Comparison of ENCODE assay signal across 13 mouse cellular contexts in the genomic region with DNA sequence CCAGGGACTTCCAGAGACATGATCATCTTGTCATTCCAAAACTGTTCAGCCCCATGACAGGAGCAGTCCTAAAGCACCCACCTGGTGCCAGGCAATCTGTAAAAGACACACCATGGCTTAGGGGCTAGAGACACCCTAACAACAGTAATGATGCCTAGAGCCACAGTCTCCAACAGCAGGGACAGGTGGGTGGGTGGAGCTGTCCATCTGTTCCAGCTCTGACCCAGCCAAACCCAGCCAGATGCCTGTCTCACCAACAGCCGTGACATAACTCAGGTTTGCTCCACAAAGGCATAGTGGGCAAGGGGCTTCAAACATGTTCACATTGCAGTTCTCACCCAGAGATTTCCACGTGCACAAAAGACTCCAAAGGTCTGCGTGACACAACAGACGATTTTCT. TPM values are rescaled to one million over a fixed set of nuclear protein-coding genes. Genes with fewer than 3 reads are reported as not detected.
DNase-seq lines count a peak whose midpoint lies in the region; ATAC-seq and TF ChIP-seq lines count a peak whose summit lies in the region.
"Had no signal": no experiment of that assay in that cellular context is flagged by ENCODE, and none has a peak within 500 bp of the region (broad histone marks: within the 10 kb centered on the region; RNA-seq: fewer than 3 reads in every experiment).

No protein-coding gene starts in this region.

- H3K9me3 ChIP-seq in embryonic facial prominence, embryonic 14.5 days (ENCODE audit: control insufficient read depth, low read length), result no peaks in the 10 kb centered on the region
- H3K9me3 ChIP-seq in embryonic facial prominence, embryonic 10.5 days, result no peaks in the 10 kb centered on the region
- no peaks in the 10 kb centered on the region for H3K9me3 ChIP-seq in midbrain, postnatal 0 days (ENCODE audit: low read length)
- H3K9me3 ChIP-seq in midbrain, embryonic 16.5 days (replicated peaks; ENCODE audit: control insufficient read depth, low read length, poor library complexity, severe bottlenecking), result no peaks in the 10 kb centered on the region
- H3K9me3 ChIP-seq: liver, embryonic 12.5 days had no signal

- WGBS in embryonic facial prominence, embryonic 14.5 days, result 77% methylated on average over 4 of the region's 4 CpGs
- WGBS in embryonic facial prominence, embryonic 10.5 days, result 85% methylated on average over 4 of the region's 4 CpGs
- WGBS in midbrain, postnatal 0 days, result 69% methylated on average over 4 of the region's 4 CpGs
- WGBS in midbrain, embryonic 16.5 days, result 58% methylated on average over 4 of the region's 4 CpGs

- H3ac ChIP-seq in myocyte (ENCODE audit: control insufficient read depth, insufficient read length), result no peak overlapping the region

- H3K27ac ChIP-seq in embryonic facial prominence, embryonic 14.5 days (replicated peaks; ENCODE audit: low read depth, low read length), result no peak overlapping the region
- H3K27ac ChIP-seq in embryonic facial prominence, embryonic 10.5 days (replicated peaks), result no peak overlapping the region
- no peak overlapping the region for H3K27ac ChIP-seq in midbrain, postnatal 0 days (ENCODE audit: low read depth, low read length)
- no peak overlapping the region for H3K27ac ChIP-seq in midbrain, embryonic 16.5 days (ENCODE audit: low read length)
- H3K27ac ChIP-seq: liver, embryonic 12.5 days had no signal

- TF ChIP-seq POLR2A in myocyte (IDR thresholded peaks at IDR 0.05; ENCODE audit: insufficient read length, low read depth), result no peak

- H3K27me3 ChIP-seq in embryonic facial prominence, embryonic 14.5 days (replicated peaks; ENCODE audit: control insufficient read depth, insufficient read depth, low read length), result no peaks in the 10 kb centered on the region
- 0 out of 2 replicates have a peak, but pooled peaks cover 4% of the 10 kb centered on the region for H3K27me3 ChIP-seq in embryonic facial prominence, embryonic 10.5 days (replicated peaks; ENCODE audit: low read depth, poor library complexity, severe bottlenecking)
- no peaks in the 10 kb centered on the region for H3K27me3 ChIP-seq in midbrain, postnatal 0 days (ENCODE audit: insufficient read depth, low read length)
- H3K27me3 ChIP-seq in midbrain, embryonic 16.5 days (ENCODE audit: control insufficient read depth, insufficient read depth, low read depth, low read length), result no peaks in the 10 kb centered on the region
- no peaks in the 10 kb centered on the region for H3K27me3 ChIP-seq in myocyte (ENCODE audit: control insufficient read depth, insufficient read depth, insufficient read length)
- H3K27me3 ChIP-seq: liver, embryonic 12.5 days had no signal

- H3K4me3 ChIP-seq in embryonic facial prominence, embryonic 14.5 days (ENCODE audit: low read depth, low read length), result no peak overlapping the region
- no peak overlapping the region for H3K4me3 ChIP-seq in embryonic facial prominence, embryonic 10.5 days
- H3K4me3 ChIP-seq in midbrain, postnatal 0 days (ENCODE audit: low read depth, low read length), result no peak overlapping the region
- H3K4me3 ChIP-seq in midbrain, embryonic 16.5 days (ENCODE audit: low read depth, low read length), result no peak overlapping the region
- no peak overlapping the region for H3K4me3 ChIP-seq in myocyte
- H3K4me3 ChIP-seq: liver, embryonic 12.5 days had no signal

- peak; percentile 43 for DNase-seq in embryonic facial prominence, embryonic 14.5 days (ENCODE audit: low spot score)
- no peak for DNase-seq in embryonic facial prominence, embryonic 10.5 days (ENCODE audit: low spot score)
- DNase-seq in midbrain, postnatal 0 days (ENCODE audit: low spot score), result peak; percentile 66
- peak; percentile 69 to 74 for DNase-seq in cerebellum, postnatal 36 days
- no peak for DNase-seq in spleen, adult 18-20 months
- DNase-seq in right cerebral cortex, postnatal 25 days, result no peak
- DNase-seq: adrenal gland, adult 8-10 months; heart, postnatal 4 days; kidney, adult 9 months had no signal

- ATAC-seq in embryonic facial prominence, embryonic 14.5 days (ENCODE audit: low read depth), result peak; percentile 31; the same call in 1 of the 2 replicates
- ATAC-seq in midbrain, postnatal 0 days (ENCODE audit: low FRiP score), result no peak
- ATAC-seq in midbrain, embryonic 16.5 days, result no peak
- ATAC-seq: liver, embryonic 12.5 days; lung, postnatal 0 days had no signal

- H3K4me2 ChIP-seq in embryonic facial prominence, embryonic 14.5 days (ENCODE audit: low read depth, low read length), result no peak overlapping the region
- no peak overlapping the region for H3K4me2 ChIP-seq in midbrain, postnatal 0 days (ENCODE audit: low read depth, low read length, poor library complexity, severe bottlenecking)
- H3K4me2 ChIP-seq in midbrain, embryonic 16.5 days (ENCODE audit: low read length), result no peak overlapping the region
- H3K4me2 ChIP-seq in myocyte (ENCODE audit: low read depth), result no peak overlapping the region
- H3K4me2 ChIP-seq: liver, embryonic 12.5 days had no signal

- H3K36me3 ChIP-seq in embryonic facial prominence, embryonic 14.5 days (ENCODE audit: control insufficient read depth, insufficient read depth, low read length), result no peaks in the 10 kb centered on the region; the same call in 1 of the 2 replicates
- H3K36me3 ChIP-seq in embryonic facial prominence, embryonic 10.5 days (replicated peaks), result no peaks in the 10 kb centered on the region
- no peaks in the 10 kb centered on the region for H3K36me3 ChIP-seq in midbrain, postnatal 0 days (ENCODE audit: insufficient read depth, low read length)
- no peaks in the 10 kb centered on the region for H3K36me3 ChIP-seq in midbrain, embryonic 16.5 days (ENCODE audit: control insufficient read depth, insufficient read depth, low read length)
- H3K36me3 ChIP-seq in myocyte (ENCODE audit: control insufficient read depth, insufficient read depth), result peaks cover 7% of the 10 kb centered on the region
- H3K36me3 ChIP-seq: liver, embryonic 12.5 days had no signal

- H3K4me1 ChIP-seq in embryonic facial prominence, embryonic 14.5 days (ENCODE audit: control insufficient read depth, insufficient read depth, low read length), result peaks cover 12% of the 10 kb centered on the region
- peaks cover 40% of the 10 kb centered on the region for H3K4me1 ChIP-seq in embryonic facial prominence, embryonic 10.5 days
- H3K4me1 ChIP-seq in midbrain, postnatal 0 days (ENCODE audit: insufficient read depth, low read length), result peaks cover 8% of the 10 kb centered on the region; the same call in 1 of the 2 replicates
- peaks cover 20% of the 10 kb centered on the region for H3K4me1 ChIP-seq in midbrain, embryonic 16.5 days (ENCODE audit: control insufficient read depth, insufficient read depth, low read length)

- H3K79me2 ChIP-seq in myocyte (ENCODE audit: control insufficient read depth, insufficient read depth), result peaks cover 62% of the 10 kb centered on the region

- TF ChIP-seq CTCF in midbrain, postnatal 0 days (IDR thresholded peaks at IDR 0.05), result no peak

- no peak overlapping the region for H3K9ac ChIP-seq in embryonic facial prominence, embryonic 14.5 days (ENCODE audit: low read depth, low read length)
- H3K9ac ChIP-seq in midbrain, postnatal 0 days (replicated peaks; ENCODE audit: low read length, poor library complexity, severe bottlenecking), result no peak overlapping the region
- no peak overlapping the region for H3K9ac ChIP-seq in midbrain, embryonic 16.5 days (ENCODE audit: low read depth, low read length)
- H3K9ac ChIP-seq: liver, embryonic 12.5 days had no signal

TF ChIP-seq in myocyte, 11 proteins besides CTCF, POLR2A, EP300 and RAD21:
- TF ChIP-seq MYOD1 (IDR thresholded peaks at IDR 0.05; ENCODE audit: control insufficient read depth in 1 of 3, insufficient read length in 2 of 3, low read depth in 2 of 3), result peak in 2 of 3 experiments; percentile 91 to 98
- TF ChIP-seq MYOG (IDR thresholded peaks at IDR 0.05; ENCODE audit: control insufficient read depth in 1 of 3, insufficient read depth in 1 of 3, insufficient read length in 2 of 3, low read depth in 2 of 3), result peak; percentile 37 to 95 (median 88)
- no peak for TF ChIP-seq USF1 (IDR thresholded peaks at IDR 0.05; ENCODE audit: low read depth)

RNA-seq across cellular contexts. Expression of a gene that starts 35.3 kb away (rescaled TPM):
- 14.2 and 16.2 TPM in 2 replicates for polyA plus RNA-seq in embryonic facial prominence, embryonic 14.5 days (2014; fragmentation: Nextera tagmentation; extraction: Ambion mirVana)
- polyA plus RNA-seq in embryonic facial prominence, embryonic 10.5 days (2016; fragmentation: Nextera tagmentation; extraction: Ambion mirVana), result 11.8 and 12.7 TPM in 2 replicates
- total RNA-seq in midbrain, postnatal 0 days (2014; rRNA removed), result 20.0 and 21.9 TPM in 2 replicates
- 8.4 TPM in 2 replicates for polyA plus RNA-seq in midbrain, postnatal 0 days (2015; fragmentation: Nextera tagmentation; extraction: Ambion mirVana)
- polyA plus RNA-seq in midbrain, embryonic 16.5 days (2015; fragmentation: Nextera tagmentation; extraction: Ambion mirVana), result 11.6 and 12.6 TPM in 2 replicates
- 13.4 TPM for polyA plus RNA-seq in myocyte (2012; fragmentation: generic; extraction: Trizol)

Comparison
In these comparisons a context has a peak if more than half of its experiments do, and no peak if none do; other contexts are left out.
1. DNase-seq: peak in embryonic facial prominence, embryonic 14.5 days (single experiment), midbrain, postnatal 0 days (single experiment) and cerebellum, postnatal 36 days (2 of 2); none in embryonic facial prominence, embryonic 10.5 days (single experiment), spleen, adult 18-20 months (0 of 2) and right cerebral cortex, postnatal 25 days (single experiment).